Mouse (Mus musculus) neutrophil, adult 5-6 weeks (primary cell): ENCODE results near the gene Smim6. TPM values are rescaled to one million over a fixed set of nuclear protein-coding genes. Genes with fewer than 3 reads are reported as not detected.

Experiments
- ATAC-seq: fragments of 151-379, 151-347 bp; 2 replicates; pipeline ENCODE4 v1.8.0; 2017; ENCODE audit warnings: mild to moderate bottlenecking, moderate TSS enrichment; ENCODE audit not compliant: insufficient number of reproducible peaks, poor library complexity, low FRiP score, severe bottlenecking; ENCODE audit errors: extremely low read depth
- total RNA-seq: library from RNA; stranded (forward); fragments of 200-1000 nt; gene quantifications from 2 replicates; pipeline ENCODE4 v1.2.3, GENCODE M21; 2017

Gene Smim6
- not detected in 2 replicates for total RNA-seq

- no peak for ATAC-seq
Observed at GRCm38 (mm10) chr11:115911632-115912376, at the start of gene Smim6. TSS of gene Smim6 (plus strand) at chr11:115912017.

- no peak for ATAC-seq
Observed at GRCm38 (mm10) chr11:115863895-115864294, 47.9 kb upstream of the Smim6 start.

GRCm38 (mm10) chr11:115869393-115869792 lies 42.4 kb upstream of the Smim6 start:
- no peak for ATAC-seq

GRCm38 (mm10) chr11:115872437-115872836 lies 39.4 kb upstream of the Smim6 start:
- ATAC-seq = no peak

- no peak for ATAC-seq
Observed at GRCm38 (mm10) chr11:115875935-115876334, 35.9 kb upstream of the Smim6 start.

- no peak for ATAC-seq
Observed at GRCm38 (mm10) chr11:115876438-115876837, 35.4 kb upstream of the Smim6 start.

GRCm38 (mm10) chr11:115877174-115877755 lies 34.6 kb upstream of the Smim6 start:
- no peak for ATAC-seq

GRCm38 (mm10) chr11:115878071-115878470 lies 33.7 kb upstream of the Smim6 start:
- no peak for ATAC-seq

GRCm38 (mm10) chr11:115881002-115881401 lies 30.8 kb upstream of the Smim6 start:
- ATAC-seq = peak; percentile 31; the same call in 1 of the 2 replicates

GRCm38 (mm10) chr11:115883251-115883650 lies 28.6 kb upstream of the Smim6 start:
- ATAC-seq = no peak

- no peak for ATAC-seq
Observed at GRCm38 (mm10) chr11:115884361-115884760, 27.5 kb upstream of the Smim6 start.

- no peak for ATAC-seq
Observed at GRCm38 (mm10) chr11:115885281-115885680, 26.5 kb upstream of the Smim6 start.

- no peak for ATAC-seq
Observed at GRCm38 (mm10) chr11:115886446-115886845, 25.4 kb upstream of the Smim6 start.

- no peak for ATAC-seq
Observed at GRCm38 (mm10) chr11:115888020-115888419, 23.8 kb upstream of the Smim6 start.

GRCm38 (mm10) chr11:115889159-115889558 lies 22.7 kb upstream of the Smim6 start:
- ATAC-seq = no peak

GRCm38 (mm10) chr11:115892213-115892612 lies 19.6 kb upstream of the Smim6 start:
- no peak for ATAC-seq

GRCm38 (mm10) chr11:115893071-115893470 lies 18.7 kb upstream of the Smim6 start:
- ATAC-seq = no peak

- no peak for ATAC-seq
Observed at GRCm38 (mm10) chr11:115894755-115895520, 16.9 kb upstream of the Smim6 start.

GRCm38 (mm10) chr11:115898446-115898845 lies 13.4 kb upstream of the Smim6 start:
- ATAC-seq = no peak

GRCm38 (mm10) chr11:115898886-115899285 lies 12.9 kb upstream of the Smim6 start:
- ATAC-seq = 0 out of 2 replicates have a peak, but pooled peaks have one; percentile 47
